Mouse (Mus musculus) megakaryocyte, embryonic 14.5 days (primary cell): ENCODE measurements around the gene Cdkl5. TPM values are rescaled to one million over a fixed set of nuclear protein-coding genes. Genes with fewer than 3 reads are reported as not detected.

Experiments
- H3K27me3 ChIP-seq: replicated peaks from 2 replicates; pipeline ENCODE3; 2012; ENCODE audit warnings: inconsistent platforms
- H3K36me3 ChIP-seq: replicated peaks from 2 replicates; pipeline ENCODE3; 2012; ENCODE audit warnings: low read length, inconsistent platforms, mixed read lengths
- H3K4me1 ChIP-seq: 2 replicates; pipeline ENCODE4 v1.6.1; 2012; ENCODE audit warnings: inconsistent platforms
- H3K4me3 ChIP-seq: replicated peaks from 2 replicates; pipeline ENCODE3; 2012; ENCODE audit warnings: moderate library complexity, mild to moderate bottlenecking, inconsistent platforms
- H3K9me3 ChIP-seq: 2 replicates; pipeline ENCODE4 v1.6.1; 2012; ENCODE audit warnings: inconsistent platforms
- FLI1 ChIP-seq: IDR thresholded peaks from 2 replicates; pipeline ENCODE4 v1.6.1; 2012; ENCODE audit warnings: low read length, inconsistent platforms, mixed read lengths
- GATA1 ChIP-seq: IDR thresholded peaks from 3 replicates; pipeline ENCODE4 v1.6.1; 2012; ENCODE audit warnings: mixed read lengths, low read length, inconsistent platforms, borderline replicate concordance
- polyA plus RNA-seq: library from polyadenylated mRNA; stranded (reverse); fragments of >175 nt; gene quantifications from 2 replicates; pipeline ENCODE4 v1.2.3, GENCODE M21; 2012; ENCODE audit warnings: low replicate concordance; ENCODE audit not compliant: insufficient read depth

Gene Cdkl5
- polyA plus RNA-seq, 1 experiment = not detected

- Histone ChIP-seq H3K4me1 (no peaks in the 10 kb centered on the region), H3K36me3 (no peaks in the 10 kb centered on the region), H3K4me3 (peak overlapping the region; percentile 94), H3K27me3 (peaks cover 20% of the 10 kb centered on the region), H3K9me3 (0 out of 2 replicates have a peak, but pooled peaks cover 4% of the 10 kb centered on the region)
- no peak for TF ChIP-seq GATA1
- TF ChIP-seq FLI1 = no peak
These were observed 560 bp downstream of the Cdkl5 start for GRCm38 (mm10) chrX:160993749-160994539.

GRCm38 (mm10) chrX:160992703-160993102 is 1.8 kb downstream of the Cdkl5 start:
- 0 out of 2 replicates have a peak, but pooled peaks cover 4% of the 10 kb centered on the region for H3K9me3 ChIP-seq
- H3K27me3 ChIP-seq = peaks cover 20% of the 10 kb centered on the region
- no peaks in the 10 kb centered on the region for H3K4me1 ChIP-seq
- no peak overlapping the region for H3K4me3 ChIP-seq
- no peaks in the 10 kb centered on the region for H3K36me3 ChIP-seq
- no peak for TF ChIP-seq FLI1
- TF ChIP-seq GATA1 = no peak

GRCm38 (mm10) chrX:160990276-160990675 is 4.2 kb downstream of the Cdkl5 start:
- Histone ChIP-seq H3K4me3 (no peak overlapping the region), H3K9me3 (0 out of 2 replicates have a peak, but pooled peaks cover 4% of the 10 kb centered on the region), H3K36me3 (no peaks in the 10 kb centered on the region), H3K4me1 (no peaks in the 10 kb centered on the region), H3K27me3 (peaks cover 14% of the 10 kb centered on the region)
- TF ChIP-seq GATA1 = no peak

- Histone ChIP-seq H3K4me1 (no peaks in the 10 kb centered on the region), H3K4me3 (no peak overlapping the region), H3K27me3 (no peaks in the 10 kb centered on the region), H3K36me3 (no peaks in the 10 kb centered on the region), H3K9me3 (peaks cover 3% of the 10 kb centered on the region; the same call in 1 of the 2 replicates)
- TF ChIP-seq GATA1 (no peak), FLI1 (no peak)
These were observed 16.6 kb downstream of the Cdkl5 start for GRCm38 (mm10) chrX:160977919-160978318.

GRCm38 (mm10) chrX:160971991-160972545 is 22.4 kb downstream of the Cdkl5 start:
- Histone ChIP-seq H3K9me3 (no peaks in the 10 kb centered on the region), H3K27me3 (peaks cover 2% of the 10 kb centered on the region), H3K4me3 (no peak overlapping the region), H3K4me1 (no peaks in the 10 kb centered on the region), H3K36me3 (no peaks in the 10 kb centered on the region)
- TF ChIP-seq FLI1 (no peak), GATA1 (no peak)

DNA sequence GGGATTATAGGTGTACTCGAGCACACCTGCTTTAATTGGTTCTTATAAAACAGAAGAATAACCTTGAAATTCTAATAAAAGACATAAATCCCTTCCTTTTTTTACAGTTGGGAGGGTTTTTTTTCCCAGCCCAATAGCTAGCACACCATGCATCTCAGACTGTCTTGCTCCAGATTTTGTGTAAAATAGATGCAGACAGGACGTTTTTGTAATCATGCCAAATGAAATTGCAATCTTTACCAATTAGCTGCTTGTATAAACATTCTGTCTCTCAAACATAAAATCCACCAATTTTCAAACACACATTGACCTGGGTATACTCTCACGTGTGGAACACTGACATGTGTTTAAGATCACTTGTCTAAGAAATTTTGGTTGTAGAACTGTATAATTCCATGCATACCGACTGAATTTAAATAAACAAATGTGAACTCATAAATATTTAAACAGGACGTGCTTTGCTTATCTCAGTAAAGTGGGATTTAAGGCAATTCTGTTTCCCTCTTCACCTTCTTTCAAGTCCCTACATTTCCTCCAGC is 35.8 kb downstream of the Cdkl5 start:
- TF ChIP-seq FLI1 = no peak
- TF ChIP-seq GATA1 = no peak
- Histone ChIP-seq H3K36me3 (no peaks in the 10 kb centered on the region), H3K4me3 (no peak overlapping the region), H3K9me3 (no peaks in the 10 kb centered on the region), H3K27me3 (peaks cover 2% of the 10 kb centered on the region), H3K4me1 (no peaks in the 10 kb centered on the region)

DNA sequence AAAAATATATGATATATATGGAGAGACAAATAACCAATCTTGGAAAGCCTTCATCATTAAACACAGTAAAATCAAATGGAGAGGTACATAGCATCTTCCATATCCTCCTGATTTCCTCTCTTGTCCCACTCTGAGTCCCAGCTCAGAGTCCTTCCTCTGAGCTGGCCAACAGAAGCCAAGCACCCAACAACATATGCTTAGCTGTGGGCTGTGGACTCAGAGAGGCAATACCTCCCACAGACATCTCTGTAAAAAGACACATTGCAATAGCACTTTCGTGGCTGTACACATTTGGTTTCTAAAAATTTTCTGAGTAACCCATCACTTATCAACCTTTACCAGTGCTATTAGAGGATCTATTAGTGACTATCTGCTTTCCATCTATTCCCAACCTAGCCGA is 44.9 kb downstream of the Cdkl5 start:
- Histone ChIP-seq H3K4me1 (no peaks in the 10 kb centered on the region), H3K9me3 (no peaks in the 10 kb centered on the region), H3K4me3 (no peak overlapping the region), H3K36me3 (no peaks in the 10 kb centered on the region), H3K27me3 (peaks cover 7% of the 10 kb centered on the region)
- TF ChIP-seq FLI1 = no peak
- no peak for TF ChIP-seq GATA1

DNA sequence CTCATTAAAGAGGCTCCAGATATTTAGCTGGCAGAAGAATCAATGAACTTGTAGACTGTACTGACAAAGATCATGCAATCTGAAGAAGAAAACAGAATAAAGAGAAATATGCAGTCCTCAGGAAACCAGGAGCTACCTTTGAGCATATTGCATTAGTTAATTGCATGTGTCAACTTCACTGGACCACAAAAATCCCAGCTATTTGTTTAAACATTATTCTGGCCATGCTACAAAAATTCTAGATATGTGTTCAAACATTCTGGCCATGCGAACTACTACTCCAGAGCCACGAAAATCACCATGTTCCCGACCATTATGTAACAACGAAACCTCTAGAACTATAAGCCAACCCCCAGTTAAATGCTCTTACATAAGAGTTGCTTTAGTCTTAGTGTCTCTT is 49.8 kb downstream of the Cdkl5 start:
- Histone ChIP-seq H3K27me3 (peaks cover 2% of the 10 kb centered on the region), H3K9me3 (no peaks in the 10 kb centered on the region), H3K36me3 (no peaks in the 10 kb centered on the region), H3K4me1 (no peaks in the 10 kb centered on the region), H3K4me3 (no peak overlapping the region)
- TF ChIP-seq FLI1 = no peak
- TF ChIP-seq GATA1 = no peak

- TF ChIP-seq GATA1 (no peak), FLI1 (no peak)
- Histone ChIP-seq H3K4me1 (no peaks in the 10 kb centered on the region), H3K9me3 (peaks cover 2% of the 10 kb centered on the region), H3K27me3 (peaks cover 2% of the 10 kb centered on the region), H3K36me3 (no peaks in the 10 kb centered on the region), H3K4me3 (no peak overlapping the region)
These were observed 59.0 kb downstream of the Cdkl5 start for GRCm38 (mm10) chrX:160935541-160935940.

DNA sequence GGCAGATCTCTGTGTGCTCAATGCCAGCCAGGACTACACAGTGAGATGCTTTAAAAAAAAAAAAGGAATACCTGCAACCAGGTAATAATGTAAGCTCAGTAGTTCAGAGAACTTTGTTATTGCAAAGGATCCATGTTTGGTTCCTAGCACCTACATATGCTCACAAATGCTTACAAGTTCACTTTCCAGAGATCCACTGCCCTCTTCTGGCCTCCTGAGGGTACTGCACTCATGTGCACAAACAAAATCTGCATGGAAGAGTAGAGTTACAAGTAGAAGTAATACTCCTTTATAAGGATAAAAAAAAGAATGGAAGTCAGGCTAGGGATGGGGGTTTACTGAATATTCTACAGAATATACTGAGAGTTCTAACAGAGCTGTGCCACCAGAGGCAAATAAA is 63.8 kb downstream of the Cdkl5 start:
- TF ChIP-seq GATA1 (no peak), FLI1 (no peak)
- H3K9me3 ChIP-seq = peaks cover 4% of the 10 kb centered on the region
- peaks cover 2% of the 10 kb centered on the region for H3K27me3 ChIP-seq

More for the DNA sequence above, 63.8 kb downstream of the Cdkl5 start:
- Histone ChIP-seq H3K4me3 (no peak overlapping the region), H3K4me1 (no peaks in the 10 kb centered on the region), H3K36me3 (no peaks in the 10 kb centered on the region)
